Mouse (Mus musculus) gastrocnemius, postnatal 14 days (tissue): ENCODE results near the gene Gm21974. TPM values are rescaled to one million over a fixed set of nuclear protein-coding genes. Genes with fewer than 3 reads are reported as not detected.

Experiments used
- DNase-seq: peaks from one replicate; pipeline ENCODE4 v3.0.0; 2021; ENCODE audit warnings: mixed read lengths
- intact Hi-C: fragments of 180-260 bp; cut with DNase I; formaldehyde crosslinking; loops from one replicate; pipeline ENCODE4 v1.15.1; 2025; ENCODE audit warnings: low total_unique reads
- total RNA-seq, 2 experiments: library from RNA; stranded (reverse); gene quantifications; 2 replicates each; pipeline ENCODE4 v1.2.3; 2021

Gene Gm21974
- total RNA-seq, 2 experiments from 2014 or later: not detected

GRCm38 (mm10) chr7:127886551-127886950 is 8.7 kb downstream of the Gm21974 start:
- intact Hi-C loops: no loop called here
- no peak for DNase-seq

- intact Hi-C loops: no loop called here
- peak; percentile 85 for DNase-seq
Observed at GRCm38 (mm10) chr7:127885951-127886350, 9.3 kb downstream of the Gm21974 start.

- no peak for DNase-seq
- intact Hi-C loops: no loop called here
Observed at GRCm38 (mm10) chr7:127880431-127880830, 14.8 kb downstream of the Gm21974 start.

- DNase-seq: no peak
- intact Hi-C loops: no loop called here
Observed at GRCm38 (mm10) chr7:127879301-127879700, 16.0 kb downstream of the Gm21974 start.

- peak; percentile 91 for DNase-seq
- intact Hi-C loops: no loop called here
Observed at GRCm38 (mm10) chr7:127876467-127877348, 18.5 kb downstream of the Gm21974 start, which contains the start of gene Zfp668. Gene Zfp668 (minus strand): TSS chr7:127876828.

GRCm38 (mm10) chr7:127876041-127876466 is 19.2 kb downstream of the Gm21974 start, which contains the start of gene Zfp646:
Gene Zfp646 (plus strand): TSS chr7:127876221.
- DNase-seq: peak; percentile 77
- intact Hi-C loops: no loop called here

- DNase-seq: peak; percentile 95
- intact Hi-C loops: no loop called here
Observed at GRCm38 (mm10) chr7:127875627-127876001, 19.6 kb downstream of the Gm21974 start.

GRCm38 (mm10) chr7:127874812-127875626 is 20.2 kb downstream of the Gm21974 start:
- DNase-seq: no peak
- intact Hi-C loops: no loop called here

GRCm38 (mm10) chr7:127870136-127870821 is 25.0 kb downstream of the Gm21974 start:
- intact Hi-C loops: no loop called here
- DNase-seq: no peak

- peak; percentile 62 for DNase-seq
Observed at GRCm38 (mm10) chr7:127869149-127869810, 26.0 kb downstream of the Gm21974 start.

GRCm38 (mm10) chr7:127867641-127868040 is 27.6 kb downstream of the Gm21974 start:
- intact Hi-C loops: loop anchor here (5.0 kb wide), 1 partner anchor 80 kb away; the partner anchor contains the start of gene Gm49388
- no peak for DNase-seq

More at GRCm38 (mm10) chr7:127869149-127869810, 26.0 kb downstream of the Gm21974 start:
- intact Hi-C loops: loop anchor here (5.0 kb wide), 1 partner anchor 82 kb away; the partner anchor contains the start of gene Gm49388

GRCm38 (mm10) chr7:127866434-127866833 is 28.8 kb downstream of the Gm21974 start:
- intact Hi-C loops: loop anchor here (5.0 kb wide), 1 partner anchor 79 kb away; the partner anchor contains the start of gene Gm49388
- no peak for DNase-seq

GRCm38 (mm10) chr7:127858258-127858657 is 37.0 kb downstream of the Gm21974 start:
- no peak for DNase-seq
- intact Hi-C loops: no loop called here

GRCm38 (mm10) chr7:127850906-127851305 is 44.3 kb downstream of the Gm21974 start:
- intact Hi-C loops: no loop called here
- no peak for DNase-seq

GRCm38 (mm10) chr7:127849973-127850875 is 45.0 kb downstream of the Gm21974 start:
- DNase-seq: no peak
- intact Hi-C loops: no loop called here

- intact Hi-C loops: no loop called here
- DNase-seq: peak; percentile 82
Observed at GRCm38 (mm10) chr7:127842001-127842718, 53.1 kb downstream of the Gm21974 start.

- intact Hi-C loops: no loop called here
- DNase-seq: peak; percentile 96
Observed at GRCm38 (mm10) chr7:127841340-127842000, 53.8 kb downstream of the Gm21974 start.
